Mouse (Mus musculus) MN1 (cell line): ENCODE measurements around the gene Mcl1.
"Not testable (repeated sequence)": the region's sequence is repeated elsewhere in the genome, so short reads cannot be mapped to it uniquely, and the experiment has no call there.

ENCODE experiments used
- DNase-seq: peaks from one replicate; pipeline ENCODE4 v3.0.0-alpha.2; 2016; ENCODE audit warnings: low spot score

The Mcl1 gene

GRCm38 (mm10) chr3:95667521-95667920 is 8.9 kb downstream of the Mcl1 start:
- no peak for DNase-seq

GRCm38 (mm10) chr3:95668026-95668425 is 9.4 kb downstream of the Mcl1 start:
- DNase-seq: peak; percentile 79

GRCm38 (mm10) chr3:95668589-95669308 is 10.2 kb downstream of the Mcl1 start:
- no peak for DNase-seq

- no peak for DNase-seq
Measured at GRCm38 (mm10) chr3:95669309-95669665, 10.7 kb downstream of the Mcl1 start.

GRCm38 (mm10) chr3:95670419-95670818 is 11.8 kb downstream of the Mcl1 start:
- DNase-seq: not testable (repeated sequence)

- no peak for DNase-seq
Measured at GRCm38 (mm10) chr3:95671201-95671600, 12.6 kb downstream of the Mcl1 start.

GRCm38 (mm10) chr3:95672461-95672860 is 13.9 kb downstream of the Mcl1 start:
- no peak for DNase-seq

- DNase-seq: no peak
Measured at GRCm38 (mm10) chr3:95672861-95673706, 14.5 kb downstream of the Mcl1 start.

- no peak for DNase-seq
Measured at GRCm38 (mm10) chr3:95673707-95674211, 15.2 kb downstream of the Mcl1 start.

- peak; percentile 56 for DNase-seq
Measured at GRCm38 (mm10) chr3:95674236-95674635, 15.6 kb downstream of the Mcl1 start.

GRCm38 (mm10) chr3:95674812-95675211 is 16.2 kb downstream of the Mcl1 start:
- no peak for DNase-seq

GRCm38 (mm10) chr3:95675301-95676092 is 16.9 kb downstream of the Mcl1 start:
- peak; percentile 83 for DNase-seq

GRCm38 (mm10) chr3:95676745-95677419 is 18.3 kb downstream of the Mcl1 start:
- peak; percentile 75 for DNase-seq

GRCm38 (mm10) chr3:95677420-95678090 is 19.0 kb downstream of the Mcl1 start:
- DNase-seq: no peak

GRCm38 (mm10) chr3:95679551-95679950 is 21.0 kb downstream of the Mcl1 start:
- DNase-seq: no peak

GRCm38 (mm10) chr3:95680673-95681072 is 22.1 kb downstream of the Mcl1 start:
- DNase-seq: no peak

- DNase-seq: no peak
Measured at GRCm38 (mm10) chr3:95681365-95681764, 22.8 kb downstream of the Mcl1 start.

GRCm38 (mm10) chr3:95682878-95683277 is 24.3 kb downstream of the Mcl1 start:
- DNase-seq: no peak

- DNase-seq: no peak
Measured at GRCm38 (mm10) chr3:95684846-95685245, 26.3 kb downstream of the Mcl1 start.

- DNase-seq: no peak
Measured at GRCm38 (mm10) chr3:95685301-95685700, 26.7 kb downstream of the Mcl1 start.

GRCm38 (mm10) chr3:95685701-95686100 is 27.1 kb downstream of the Mcl1 start:
- DNase-seq: no peak
